Mouse (Mus musculus) spleen, postnatal 36 days (tissue): ENCODE data around the gene Pex11a.
"Not testable (repeated sequence)": the region's sequence is repeated elsewhere in the genome, so short reads cannot be mapped to it uniquely, and the experiment has no call there.

Experiments used
- DNase-seq, 2 experiments: peaks; one replicate each; pipeline ENCODE4 v3.0.0; 2022; ENCODE audit warnings: low spot score in 2 of 2, mixed read lengths in 1 of 2

Gene Pex11a

GRCm38 (mm10) chr7:79742659-79743536, at the start of gene Pex11a, which contains the start of gene Wdr93:
Pex11a (minus strand) TSS chr7:79743131.
Wdr93 (plus strand) TSS chr7:79743163.
- peak; percentile 76 to 79 for DNase-seq

- DNase-seq = not testable (repeated sequence)
Observed at GRCm38 (mm10) chr7:79789812-79790211, 46.9 kb upstream of the Pex11a start.

GRCm38 (mm10) chr7:79786295-79786694, 43.4 kb upstream of the Pex11a start:
- DNase-seq = peak; percentile 14 to 16

- DNase-seq = no peak
Observed at GRCm38 (mm10) chr7:79782516-79782855, 39.6 kb upstream of the Pex11a start.

- DNase-seq = no peak
Observed at GRCm38 (mm10) chr7:79781826-79782515, 39.0 kb upstream of the Pex11a start.

- peak; percentile 31 to 35 for DNase-seq
Observed at GRCm38 (mm10) chr7:79780647-79781626, 38.0 kb upstream of the Pex11a start.

- DNase-seq = no peak
Observed at GRCm38 (mm10) chr7:79771561-79772512, 28.9 kb upstream of the Pex11a start.

- DNase-seq = no peak
Observed at GRCm38 (mm10) chr7:79769664-79770063, 26.7 kb upstream of the Pex11a start.

- no peak for DNase-seq
Observed at GRCm38 (mm10) chr7:79765991-79766390, 23.1 kb upstream of the Pex11a start.

- DNase-seq = no peak
Observed at GRCm38 (mm10) chr7:79762106-79762505, 19.2 kb upstream of the Pex11a start.

- no peak for DNase-seq
Observed at GRCm38 (mm10) chr7:79761124-79761876, 18.4 kb upstream of the Pex11a start.

GRCm38 (mm10) chr7:79759766-79760165, 16.8 kb upstream of the Pex11a start:
- no peak for DNase-seq

GRCm38 (mm10) chr7:79758176-79758575, 15.2 kb upstream of the Pex11a start:
- no peak for DNase-seq

GRCm38 (mm10) chr7:79756334-79756733, 13.4 kb upstream of the Pex11a start:
- no peak for DNase-seq

- no peak for DNase-seq
Observed at GRCm38 (mm10) chr7:79749511-79749910, 6.6 kb upstream of the Pex11a start.

GRCm38 (mm10) chr7:79747659-79748058, 4.7 kb upstream of the Pex11a start:
- no peak for DNase-seq

GRCm38 (mm10) chr7:79744585-79744984, 1.7 kb upstream of the Pex11a start:
- no peak for DNase-seq

GRCm38 (mm10) chr7:79744051-79744450, 1.1 kb upstream of the Pex11a start:
- no peak for DNase-seq

- no peak for DNase-seq
Observed at GRCm38 (mm10) chr7:79742277-79742658, 663 bp downstream of the Pex11a start.

GRCm38 (mm10) chr7:79740279-79740678, 2.7 kb downstream of the Pex11a start:
- no peak for DNase-seq
